Mouse (Mus musculus) urinary bladder, postnatal 4 days (tissue): ENCODE results near the gene Cmbl.
"Not testable (repeated sequence)": the region's sequence is repeated elsewhere in the genome, so short reads cannot be mapped to it uniquely, and the experiment has no call there.

ENCODE experiments used
- DNase-seq, 2 experiments: peaks; one replicate each; pipeline ENCODE4 v3.0.0; 2021 to 2022; ENCODE audit warnings: low spot score in 2 of 2

Gene Cmbl

DNA sequence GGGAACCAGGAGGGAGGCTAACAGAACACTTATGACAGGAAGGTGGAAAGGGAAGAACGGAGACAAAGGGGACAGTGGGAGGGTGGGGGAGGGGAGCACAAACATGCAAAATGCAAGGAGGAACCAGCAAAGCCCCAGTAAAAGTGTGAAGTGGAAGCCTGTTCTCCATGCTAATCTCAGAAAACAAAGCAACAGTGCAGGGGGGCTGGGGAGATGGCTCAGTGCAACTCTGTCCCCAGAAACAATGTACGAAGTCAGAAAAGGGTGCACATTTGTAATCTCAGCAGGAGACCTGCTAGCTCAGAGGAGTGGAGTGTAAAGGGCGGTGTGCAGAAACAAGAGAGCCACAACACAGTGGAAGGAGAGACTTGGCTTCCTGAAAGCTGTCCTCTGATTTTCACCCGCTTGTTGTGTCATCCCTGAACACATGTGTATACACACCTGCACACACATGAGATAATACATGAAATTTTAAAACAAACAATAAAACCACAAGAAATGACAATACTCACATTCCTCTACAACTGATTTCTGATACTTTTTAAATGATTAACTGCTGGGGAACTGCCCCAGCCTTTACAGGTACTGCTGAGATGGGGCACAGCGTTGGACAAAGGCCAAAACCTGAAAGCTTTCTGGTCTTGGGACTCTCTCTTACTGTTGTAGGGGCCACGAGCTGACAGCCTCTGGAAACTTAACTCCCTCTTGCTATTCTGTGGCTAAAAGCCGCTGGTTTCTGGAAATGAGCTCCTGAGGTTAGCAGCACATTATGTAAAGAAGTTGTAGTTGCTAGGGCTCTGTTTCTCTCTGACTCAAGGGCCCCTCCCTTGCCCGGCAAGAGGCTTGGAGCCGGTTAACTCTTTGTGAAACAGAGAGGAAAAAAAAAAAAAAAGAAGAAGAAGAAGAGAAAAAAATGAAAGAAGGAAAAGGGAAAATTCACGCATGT is 22.9 kb upstream of the Cmbl start:
- DNase-seq, result no peak

GRCm38 (mm10) chr15:31543246-31543645 is 21.9 kb upstream of the Cmbl start:
- DNase-seq, result no peak

DNA sequence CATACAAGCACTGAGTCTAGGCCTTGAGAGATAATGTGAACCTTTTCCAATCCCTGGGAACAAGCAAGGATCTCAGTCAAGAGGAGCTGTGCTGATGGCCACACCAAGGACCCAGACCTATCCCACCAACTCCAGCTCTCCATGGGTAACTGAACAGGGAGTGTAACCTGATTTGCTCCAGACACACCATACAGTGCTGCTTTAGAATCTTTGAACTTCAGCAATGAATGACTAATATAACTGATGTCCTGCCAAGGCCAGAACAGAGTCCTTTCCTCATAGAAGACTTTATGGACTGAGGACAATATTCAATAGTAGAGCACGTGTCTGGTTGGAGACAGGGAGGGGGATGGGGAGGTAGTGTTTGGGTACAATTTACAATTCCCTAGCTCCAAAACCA is 20.1 kb upstream of the Cmbl start:
- no peak for DNase-seq

DNA sequence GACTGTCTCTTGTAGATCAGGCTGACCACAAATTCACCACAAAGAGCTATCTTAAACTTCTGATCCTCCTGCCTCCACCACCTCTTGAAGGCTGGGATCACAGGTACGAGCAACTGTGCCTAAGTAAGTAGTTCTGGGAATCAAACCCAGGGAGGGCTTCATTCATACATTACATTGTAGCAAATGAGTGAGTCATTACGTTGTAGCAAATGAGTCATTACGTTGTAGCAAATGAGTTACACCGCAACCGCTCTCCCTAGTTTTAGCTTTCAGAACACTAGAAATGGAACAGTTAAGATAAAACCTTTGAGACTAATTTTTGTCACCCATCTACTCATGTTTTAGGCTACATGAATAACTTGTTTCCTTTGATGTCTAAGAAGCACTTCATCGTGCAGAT is 18.9 kb upstream of the Cmbl start:
- DNase-seq, result no peak

- DNase-seq, result no peak
Observed at GRCm38 (mm10) chr15:31547421-31547820, 17.8 kb upstream of the Cmbl start.

- no peak for DNase-seq
Observed at GRCm38 (mm10) chr15:31550381-31550780, 14.8 kb upstream of the Cmbl start.

GRCm38 (mm10) chr15:31554855-31555254 is 10.3 kb upstream of the Cmbl start:
- DNase-seq, result no peak

DNA sequence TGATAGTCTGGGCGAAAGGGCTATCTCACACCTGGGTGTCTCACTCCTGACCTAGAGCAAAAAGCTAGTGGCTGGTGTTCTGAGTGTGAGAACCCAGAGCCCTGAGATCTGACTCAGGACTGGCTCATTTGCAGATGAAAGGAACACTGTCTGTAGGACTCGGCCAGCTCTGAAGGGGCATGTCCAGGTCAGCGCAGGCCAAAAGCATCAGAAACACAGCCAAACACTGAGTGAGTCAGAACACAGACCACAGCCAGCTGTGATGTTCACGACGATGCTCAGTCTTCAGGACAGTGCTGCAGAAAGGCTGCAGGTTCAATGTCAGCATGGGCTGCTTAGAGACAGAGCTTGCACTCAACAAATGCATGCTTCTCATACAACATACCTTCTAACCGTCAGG is 3.8 kb upstream of the Cmbl start:
- DNase-seq, result no peak

GRCm38 (mm10) chr15:31561976-31562375 is 3.2 kb upstream of the Cmbl start:
- no peak for DNase-seq

- no peak for DNase-seq
Observed at GRCm38 (mm10) chr15:31562847-31563246, 2.3 kb upstream of the Cmbl start.

DNA sequence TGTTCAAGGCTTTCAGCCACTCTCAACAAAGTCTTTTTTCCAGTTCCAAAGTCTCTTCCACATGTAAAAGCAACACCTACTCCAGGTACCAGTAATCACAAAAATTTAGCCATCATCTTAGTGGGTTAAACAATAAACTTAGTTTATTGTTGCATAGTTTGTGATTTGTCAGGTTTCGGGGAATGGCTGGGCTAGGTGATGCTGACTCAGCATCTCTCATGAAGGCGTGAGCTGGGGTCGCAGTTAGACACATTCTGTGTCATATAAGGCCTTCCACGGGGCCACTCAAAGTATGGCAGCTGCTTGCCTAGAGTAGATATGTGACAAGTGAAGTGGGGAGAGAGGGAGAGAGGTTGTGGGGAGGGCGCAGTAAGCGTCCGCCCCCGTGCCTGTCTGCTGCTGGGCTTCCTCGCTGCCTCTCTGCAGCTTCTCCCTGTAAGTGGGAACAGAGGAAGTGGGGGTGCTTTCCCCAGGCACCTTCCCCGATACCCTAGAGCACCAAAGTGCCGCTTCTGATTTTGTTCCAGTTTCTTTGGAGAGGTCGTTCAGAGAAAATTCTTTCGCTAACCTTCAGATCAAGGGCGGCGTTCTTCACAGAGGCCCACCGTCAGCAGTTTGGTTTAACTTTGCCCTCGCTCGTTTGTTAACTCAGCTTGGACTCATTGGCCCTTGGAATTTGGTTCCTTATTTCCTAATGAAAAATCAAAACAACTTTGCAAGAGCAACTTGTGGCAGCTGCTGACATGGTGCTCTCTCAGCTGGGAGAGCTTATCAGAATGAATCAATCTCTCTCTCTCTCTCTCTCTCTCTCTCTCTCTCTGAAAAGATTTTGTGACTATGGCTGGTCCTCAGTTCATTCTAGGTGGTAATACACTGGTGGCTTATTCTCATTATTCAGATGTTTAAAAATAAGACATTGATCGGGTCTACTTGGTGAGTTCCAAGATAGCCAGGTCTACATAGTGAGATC is 1.3 kb upstream of the Cmbl start:
- DNase-seq, result no peak

- DNase-seq, result no peak
Observed at GRCm38 (mm10) chr15:31565786-31566185, 597 bp downstream of the Cmbl start.

- no peak for DNase-seq
Observed at GRCm38 (mm10) chr15:31567431-31567830, 2.2 kb downstream of the Cmbl start.

DNA sequence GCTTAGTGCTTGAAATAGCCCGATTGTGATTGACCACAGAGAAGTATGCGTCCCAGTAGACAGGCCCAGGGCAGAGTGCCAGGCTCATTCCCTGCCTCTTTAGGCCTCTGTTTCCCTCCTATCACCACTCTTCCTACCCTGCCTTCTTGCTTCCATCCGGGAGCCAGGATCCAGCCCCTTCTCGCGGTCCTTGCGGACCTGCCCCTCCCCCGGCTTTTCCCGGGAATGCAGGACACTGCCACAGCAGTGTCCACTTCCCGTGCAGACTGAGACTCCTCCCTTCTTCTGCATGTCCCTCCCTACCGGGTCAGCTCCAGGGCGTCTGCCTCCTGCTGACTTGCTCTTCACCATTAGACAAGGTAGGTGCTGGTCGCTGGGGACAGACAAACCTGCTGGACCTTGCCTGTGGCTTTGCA is 3.4 kb downstream of the Cmbl start:
- peak; percentile 39 to 65 for DNase-seq

- DNase-seq, result peak; percentile 68 to 70
Observed at GRCm38 (mm10) chr15:31569325-31570022, 4.3 kb downstream of the Cmbl start.

DNA sequence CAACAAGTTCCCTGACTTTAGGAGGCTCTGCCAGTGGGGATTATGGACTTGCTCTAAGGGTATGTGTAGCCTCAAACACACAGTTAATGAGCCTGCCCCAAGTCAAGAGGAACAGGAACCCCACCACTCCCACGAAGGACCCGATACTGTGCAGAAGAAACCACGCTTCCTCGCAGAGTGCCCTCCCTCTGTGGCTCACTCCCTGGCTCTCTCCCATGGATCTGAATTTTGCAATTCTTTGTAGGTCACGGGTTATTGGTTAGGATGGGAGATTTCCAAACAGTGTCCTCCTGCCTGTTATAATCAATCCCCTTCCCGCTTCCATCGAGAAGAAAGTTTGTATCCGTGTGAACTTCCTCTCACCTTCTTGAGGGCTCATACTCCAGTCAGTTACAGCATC is 5.8 kb downstream of the Cmbl start:
- DNase-seq, result no peak

GRCm38 (mm10) chr15:31571906-31572722 is 6.9 kb downstream of the Cmbl start:
- DNase-seq, result no peak

DNA sequence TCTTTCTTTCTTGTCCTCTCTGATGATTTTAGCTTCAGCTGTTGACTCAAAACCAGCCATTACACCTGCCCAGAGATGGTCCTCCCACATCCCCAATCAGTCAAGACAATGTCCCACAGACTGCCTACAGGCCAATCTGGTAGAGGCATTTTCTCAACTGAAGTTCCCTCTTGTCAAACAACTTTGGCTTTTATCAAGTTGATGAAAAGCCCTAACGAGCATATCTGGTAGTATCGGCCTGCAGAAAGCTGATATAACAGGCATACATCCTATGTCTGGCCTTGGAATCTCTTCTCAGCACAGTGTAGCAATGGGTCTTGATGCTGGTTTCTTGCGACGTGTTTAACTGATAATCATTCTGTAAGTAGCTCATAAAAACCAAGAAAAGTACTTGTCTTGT is 8.1 kb downstream of the Cmbl start:
- DNase-seq, result no peak

GRCm38 (mm10) chr15:31573692-31574091 is 8.5 kb downstream of the Cmbl start:
- DNase-seq, result no peak

GRCm38 (mm10) chr15:31576076-31576475 is 10.9 kb downstream of the Cmbl start:
- no peak for DNase-seq

DNA sequence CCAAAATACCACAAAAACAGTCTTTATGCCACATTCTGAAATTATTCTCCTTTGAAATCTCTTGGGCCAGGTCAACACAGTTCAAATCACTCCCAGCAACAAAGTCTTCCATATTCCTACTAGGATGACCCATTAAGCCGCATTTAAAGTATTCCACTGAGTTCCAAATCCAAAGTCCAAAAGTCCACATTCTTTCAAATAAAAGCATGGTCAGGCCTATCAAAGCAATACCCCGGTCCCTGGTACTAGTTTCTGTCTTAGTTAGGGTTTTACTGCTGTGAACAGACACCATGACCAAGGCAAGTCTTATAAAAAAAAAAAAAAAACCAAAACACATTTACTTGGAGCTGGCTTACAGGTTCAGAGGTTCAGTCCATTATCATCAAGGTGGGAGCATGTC is 15.9 kb downstream of the Cmbl start:
- not testable (repeated sequence) for DNase-seq
